Mouse (Mus musculus) mammary gland, adult 2 months (tissue): ENCODE data around the gene Olfr368. TPM values are rescaled to one million over a fixed set of nuclear protein-coding genes. Genes with fewer than 3 reads are reported as not detected.

Experiments used
- polyA plus RNA-seq: library from polyadenylated mRNA; depleted of rRNA; stranded (reverse); fragments of >200 nt; gene quantifications from 2 replicates; pipeline ENCODE4 v1.2.3, GENCODE M21; 2012; ENCODE audit warnings: low replicate concordance; rRNA removed

The Olfr368 gene
- not detected in 2 replicates for polyA plus RNA-seq

GRCm38 (mm10) chr2:37326215-37326614 lies at the start of gene Olfr368:
Gene Olfr368, plus strand, starts transcription at chr2:37326515.

DNA sequence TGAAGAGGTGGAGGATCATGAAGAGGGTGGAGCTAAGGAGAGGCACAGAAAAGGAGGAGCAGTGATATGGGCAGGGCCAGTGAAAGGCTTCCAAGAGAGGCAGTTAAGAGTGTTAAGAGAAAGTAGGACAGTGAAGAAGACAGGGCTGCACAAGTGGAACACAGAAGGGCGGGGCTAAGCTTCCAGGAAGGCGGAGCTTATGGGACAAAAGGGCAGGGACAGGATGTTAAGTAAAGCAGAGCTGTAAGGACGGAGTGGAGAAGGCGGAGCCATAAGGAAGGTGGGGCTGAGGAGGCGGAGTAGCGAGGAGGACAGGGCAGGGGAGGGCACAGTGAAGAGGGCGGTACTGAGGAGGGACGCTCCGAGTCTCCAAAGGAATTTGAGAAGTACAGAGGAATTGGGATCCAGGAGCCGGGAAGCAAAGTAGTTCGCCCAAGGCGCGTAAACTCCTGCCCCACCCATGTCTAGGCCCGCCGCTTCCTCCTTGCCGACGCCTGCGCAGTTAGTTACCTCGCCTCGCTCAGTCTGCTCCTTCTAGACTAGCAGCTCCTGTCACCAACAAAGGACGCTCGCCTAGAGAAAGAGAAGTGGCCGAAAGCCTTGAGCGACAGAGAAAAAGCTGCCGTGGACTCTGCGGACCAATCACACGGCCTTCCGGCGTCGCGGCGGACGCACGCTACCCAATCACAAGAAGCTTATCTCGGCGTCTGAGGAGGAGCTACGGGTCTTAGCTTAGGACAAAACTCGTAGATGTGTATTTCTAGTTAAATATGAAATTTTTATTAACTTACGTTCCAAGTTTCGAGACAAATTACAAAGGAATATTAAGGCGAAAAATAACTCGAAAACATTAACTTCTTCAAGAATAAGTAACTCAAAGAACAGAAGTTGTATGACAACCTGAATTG lies 32.6 kb downstream of the Olfr368 start, which contains the start of gene Pdcl:
Gene Pdcl, minus strand, starts transcription at position 700 of the 908 bp plus-strand sequence.

Other genes starting within 250 kb of the Olfr368 start
- not detected in 2 replicates for gene Olfr361, start 237.2 kb upstream of the Olfr368 start, polyA plus RNA-seq
- not detected in 2 replicates for gene Olfr362, start 208.6 kb upstream of the Olfr368 start, polyA plus RNA-seq
- not detected in 2 replicates for gene Olfr364-ps1, start 187.2 kb upstream of the Olfr368 start, polyA plus RNA-seq
- gene Olfr365, start 138.3 kb upstream of the Olfr368 start, polyA plus RNA-seq: not detected in 2 replicates
- gene Olfr366, start 114.9 kb upstream of the Olfr368 start, polyA plus RNA-seq: not detected in 2 replicates
- 4.7 and 11.4 TPM in 2 replicates for gene Pdcl, start 32.8 kb downstream of the Olfr368 start, polyA plus RNA-seq
- gene Rc3h2, start 96.4 kb downstream of the Olfr368 start, polyA plus RNA-seq: 4.6 and 13.1 TPM in 2 replicates
- gene Zbtb26, start 116.6 kb downstream of the Olfr368 start, polyA plus RNA-seq: 1.5 and 4.0 TPM in 2 replicates
- gene Zbtb6, start 116.7 kb downstream of the Olfr368 start, polyA plus RNA-seq: 1.8 and 2.5 TPM in 2 replicates
- 5.7 and 13.3 TPM in 2 replicates for gene Rabgap1, start 116.8 kb downstream of the Olfr368 start, polyA plus RNA-seq
- gene Gpr21, start 189.8 kb downstream of the Olfr368 start, polyA plus RNA-seq: 0.19 and 0.47 TPM in 2 replicates